Mouse (Mus musculus): ENCODE measurements at regions not wholly inside any gene's neighbourhood (a gene's known extent, or its start where the extent isn't known, plus 50 kb on each side); places are given as distances from the start of the nearest gene placed in this dataset.

GRCm38 (mm10) chr10:98745409-98745808 lies 168.8 kb upstream of the Atp2b1 start:
- DNase-seq (ENCODE audit: low spot score in 2 of 2), result no peak
- no peak for TF ChIP-seq CTCF (conservative IDR thresholded peaks at IDR 0.05)
- Histone ChIP-seq H3K27ac (peak overlapping the region; percentile 73; the same call in 1 of the 2 replicates), H3K4me3 (no peak overlapping the region)

DNA sequence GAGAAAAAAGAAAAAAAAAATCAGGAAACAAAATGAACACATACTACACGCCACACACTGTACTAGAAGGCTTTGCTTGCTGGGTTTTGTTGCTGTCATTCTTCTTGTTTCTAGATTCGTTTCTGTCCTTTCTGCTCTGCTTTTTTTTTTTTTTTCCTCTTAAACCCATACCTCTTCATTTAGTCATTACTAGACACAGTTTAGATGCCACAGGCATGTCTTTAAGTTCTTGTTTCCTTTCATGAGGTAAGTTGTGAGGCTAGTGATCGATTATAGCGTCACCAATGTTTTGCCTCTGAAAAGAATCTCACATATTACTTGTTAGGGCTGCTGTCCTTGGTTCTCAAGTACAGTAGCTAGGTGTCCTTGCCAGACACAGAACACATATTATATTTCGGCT lies 168.3 kb upstream of the Atp2b1 start:
- H3K27ac ChIP-seq, result peak overlapping the region; percentile 73
- DNase-seq (ENCODE audit: low spot score in 2 of 2), result no peak

GRCm38 (mm10) chr10:98748856-98749583 lies 165.2 kb upstream of the Atp2b1 start:
- TF ChIP-seq CTCF (conservative IDR thresholded peaks at IDR 0.05), result no peak
- no peak overlapping the region for H3K4me3 ChIP-seq
- peak in 1 of 2 experiments; percentile 38 for DNase-seq (ENCODE audit: low spot score in 2 of 2)

More for the DNA sequence above, 168.3 kb upstream of the Atp2b1 start:
- no peak for TF ChIP-seq CTCF (conservative IDR thresholded peaks at IDR 0.05)
- H3K4me3 ChIP-seq, result no peak overlapping the region

DNA sequence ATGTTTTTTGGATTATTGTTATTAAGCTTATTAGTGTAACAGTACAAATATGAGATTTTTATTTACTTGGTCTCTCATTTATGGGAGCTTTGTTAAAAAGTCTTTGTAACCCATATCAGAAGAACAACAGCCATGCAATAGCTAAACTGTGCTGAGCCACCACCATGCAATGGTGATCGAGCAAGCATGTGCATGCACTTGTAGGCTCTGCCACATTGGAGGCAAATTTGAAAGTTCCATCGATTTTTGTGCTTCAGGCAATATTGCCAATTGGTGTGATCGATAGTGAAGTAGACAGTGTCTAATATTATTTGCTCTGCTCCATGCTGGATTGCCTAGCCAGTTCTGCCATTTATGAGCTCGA lies 164.6 kb upstream of the Atp2b1 start:
- H3K27ac ChIP-seq, result peak overlapping the region; percentile 52; the same call in 1 of the 2 replicates
- DNase-seq (ENCODE audit: low spot score in 2 of 2), result no peak
- H3K4me3 ChIP-seq, result no peak overlapping the region
- TF ChIP-seq CTCF (conservative IDR thresholded peaks at IDR 0.05), result no peak

More at GRCm38 (mm10) chr10:98748856-98749583, 165.2 kb upstream of the Atp2b1 start:
- H3K27ac ChIP-seq, result peak overlapping the region; percentile 52; the same call in 1 of the 2 replicates

- TF ChIP-seq CTCF (conservative IDR thresholded peaks at IDR 0.05), result no peak
- H3K4me3 ChIP-seq, result no peak overlapping the region
- no peak overlapping the region for H3K27ac ChIP-seq
- DNase-seq (ENCODE audit: low spot score in 2 of 2), result no peak
These were observed 162.7 kb upstream of the Atp2b1 start for GRCm38 (mm10) chr10:98751376-98752058.

GRCm38 (mm10) chr10:98761080-98761479 lies 153.1 kb upstream of the Atp2b1 start:
- H3K27ac ChIP-seq, result no peak overlapping the region
- H3K4me3 ChIP-seq, result no peak overlapping the region
- no peak for DNase-seq (ENCODE audit: low spot score in 2 of 2)
- no peak for TF ChIP-seq CTCF (conservative IDR thresholded peaks at IDR 0.05)

DNA sequence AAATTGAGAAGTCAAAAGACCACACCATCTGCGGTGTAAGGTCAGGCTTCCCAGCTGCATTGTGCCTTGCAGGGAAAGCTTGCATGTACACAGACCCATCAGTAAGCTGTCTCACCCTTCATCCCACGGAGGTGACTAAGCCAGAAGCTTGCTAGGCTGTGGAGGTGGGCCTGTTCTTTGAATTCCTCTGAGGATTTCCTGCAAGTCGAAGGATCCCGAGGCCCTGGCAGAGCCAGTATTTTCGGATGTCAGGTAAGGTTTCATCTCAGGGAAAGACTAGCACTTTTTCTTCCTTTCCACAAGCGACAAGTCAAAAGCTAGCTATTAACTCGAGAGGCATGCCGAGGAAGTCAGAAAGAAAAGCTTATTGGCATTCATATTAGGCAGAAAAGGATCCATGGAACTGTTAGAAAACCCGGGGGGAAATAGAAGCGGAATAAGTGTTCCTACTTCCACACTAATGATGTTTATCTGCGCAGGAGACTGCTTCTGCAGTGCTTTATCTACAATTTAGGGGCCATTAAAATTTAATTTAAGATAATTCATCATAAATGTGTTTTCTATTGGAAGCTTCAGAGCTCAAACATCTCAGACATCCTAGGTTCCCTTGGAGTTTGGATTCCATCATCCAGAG lies 148.3 kb upstream of the Atp2b1 start:
- Histone ChIP-seq H3K27ac (no peak overlapping the region), H3K4me3 (no peak overlapping the region)
- no peak for TF ChIP-seq CTCF (conservative IDR thresholded peaks at IDR 0.05)
- DNase-seq (ENCODE audit: low spot score in 2 of 2), result no peak

- DNase-seq (ENCODE audit: low spot score in 2 of 2), result no peak
These were observed 134.4 kb upstream of the Atp2b1 start for GRCm38 (mm10) chr10:98779783-98780182.

GRCm38 (mm10) chr10:98780938-98781337 lies 133.3 kb upstream of the Atp2b1 start:
- Histone ChIP-seq H3K27ac (peak overlapping the region; percentile 39; the same call in 1 of the 2 replicates), H3K4me3 (no peak overlapping the region)
- no peak for TF ChIP-seq CTCF (conservative IDR thresholded peaks at IDR 0.05)
- no peak for DNase-seq (ENCODE audit: low spot score in 2 of 2)

More at GRCm38 (mm10) chr10:98779783-98780182, 134.4 kb upstream of the Atp2b1 start:
- no peak for TF ChIP-seq CTCF (conservative IDR thresholded peaks at IDR 0.05)
- Histone ChIP-seq H3K4me3 (no peak overlapping the region), H3K27ac (no peak overlapping the region)

GRCm38 (mm10) chr10:98781888-98782351 lies 132.3 kb upstream of the Atp2b1 start:
- Histone ChIP-seq H3K27ac (peak overlapping the region; percentile 46; the same call in 1 of the 2 replicates), H3K4me3 (no peak overlapping the region)
- TF ChIP-seq CTCF (conservative IDR thresholded peaks at IDR 0.05), result no peak
- DNase-seq (ENCODE audit: low spot score in 2 of 2), result no peak

- no peak for DNase-seq (ENCODE audit: low spot score in 2 of 2)
- H3K4me3 ChIP-seq, result no peak overlapping the region
- TF ChIP-seq CTCF (conservative IDR thresholded peaks at IDR 0.05), result no peak
- no peak overlapping the region for H3K27ac ChIP-seq
These were observed 128.8 kb upstream of the Atp2b1 start for GRCm38 (mm10) chr10:98785411-98785810.

DNA sequence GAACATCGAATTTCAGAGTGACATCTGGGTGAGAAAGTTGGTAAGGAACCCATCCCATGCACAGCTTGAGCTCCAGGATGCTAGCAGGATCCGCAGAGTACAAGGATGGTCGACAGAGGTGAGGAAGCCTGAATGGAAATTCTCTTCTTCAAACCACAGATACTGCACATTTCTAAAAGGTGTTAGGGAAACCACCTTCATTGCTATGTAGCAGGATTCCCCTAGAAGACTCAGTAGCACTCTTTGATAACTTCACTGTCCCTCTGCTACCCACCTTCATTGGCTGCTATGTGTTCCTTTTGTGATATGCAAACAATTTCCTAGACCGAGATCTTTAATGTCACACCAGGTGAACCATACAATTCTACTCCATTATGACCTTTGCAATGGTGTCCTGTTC lies 128.1 kb upstream of the Atp2b1 start:
- 0 out of 2 replicates have a peak overlapping the region, but pooled peaks have one; percentile 18 for H3K27ac ChIP-seq
- no peak for DNase-seq (ENCODE audit: low spot score in 2 of 2)
- no peak overlapping the region for H3K4me3 ChIP-seq
- no peak for TF ChIP-seq CTCF (conservative IDR thresholded peaks at IDR 0.05)

GRCm38 (mm10) chr10:98789763-98790162 lies 124.4 kb upstream of the Atp2b1 start:
- peak overlapping the region; percentile 44; the same call in 1 of the 2 replicates for H3K27ac ChIP-seq
- H3K4me3 ChIP-seq, result no peak overlapping the region
- peak; percentile 33 to 68 for DNase-seq (ENCODE audit: low spot score in 2 of 2)
- TF ChIP-seq CTCF (conservative IDR thresholded peaks at IDR 0.05), result no peak
